Mouse (Mus musculus): ENCODE measurements around the gene Ncs1.

- TF ChIP-seq CTCF (IDR thresholded peaks at IDR 0.05; ENCODE audit: low read depth): no peak
- no peak for TF ChIP-seq EP300 (IDR thresholded peaks at IDR 0.05; ENCODE audit: low read depth)
Observed at GRCm38 (mm10) chr2:31211204-31211603, 34.4 kb upstream of the Ncs1 start.

Data from liver, postnatal 0 days (tissue).